Mouse (Mus musculus) limb, embryonic 12.5 days (tissue): ENCODE data around the gene Ncs1. TPM values are rescaled to one million over a fixed set of nuclear protein-coding genes. Genes with fewer than 3 reads are reported as not detected.
A peak's percentile ranks its signal among the peaks of the same experiment; 100 is the strongest.

Experiments
- ATAC-seq: fragments of 200-750 bp; cut with Nextera tagmentation; 2 replicates; pipeline ENCODE4 v1.8.0; 2017; ENCODE audit warnings: low read depth, moderate TSS enrichment; ENCODE audit not compliant: insufficient number of reproducible peaks, insufficient read depth, low FRiP score, low TSS enrichment
- H3K27ac ChIP-seq: fragments of 300-500 bp; sonication (generic); 2 replicates; pipeline ENCODE4 v1.5.1; 2016; ENCODE audit warnings: mild to moderate bottlenecking, moderate library complexity
- H3K27me3 ChIP-seq: fragments of 300-500 bp; sonication (generic); 2 replicates; pipeline ENCODE4 v1.6.1; 2016; ENCODE audit warnings: mild to moderate bottlenecking, moderate library complexity
- H3K36me3 ChIP-seq: fragments of 300-500 bp; sonication (generic); 2 replicates; pipeline ENCODE4 v1.6.1; 2016; ENCODE audit warnings: mild to moderate bottlenecking, moderate library complexity
- H3K4me1 ChIP-seq: fragments of 300-500 bp; sonication (generic); replicated peaks from 2 replicates; pipeline ENCODE4 v1.6.1; 2016
- H3K4me2 ChIP-seq: fragments of 300-500 bp; sonication (generic); 2 replicates; pipeline ENCODE4 v1.6.1; 2016; ENCODE audit warnings: mild to moderate bottlenecking, moderate library complexity
- H3K4me3 ChIP-seq: fragments of 300-500 bp; sonication (generic); replicated peaks from 2 replicates; pipeline ENCODE4 v1.5.1; 2016; ENCODE audit warnings: mild to moderate bottlenecking
- H3K9ac ChIP-seq: fragments of 300-500 bp; sonication (generic); replicated peaks from 2 replicates; pipeline ENCODE4 v1.6.1; 2016; ENCODE audit warnings: mild to moderate bottlenecking, moderate library complexity
- H3K9me3 ChIP-seq: fragments of 300-500 bp; sonication (generic); 2 replicates; pipeline ENCODE4 v1.6.1; 2016; ENCODE audit warnings: mild to moderate bottlenecking, moderate library complexity
- whole genome bisulfite sequencing: fragments of 180-500 bp; shearing (Covaris S2); methylation state at CpG from one replicate; pipeline ENCODE4 v1.1.7; 2016; 5-methylcytosine and 5-hydroxymethylcytosine counted together
- polyA plus RNA-seq: library from polyadenylated mRNA; unstranded; fragments of >200 nt; fragmentation: Nextera tagmentation; extraction: Ambion mirVana; gene quantifications from 2 replicates; pipeline ENCODE4 v1.2.1, GENCODE M21; 2016

Gene Ncs1
- polyA plus RNA-seq: 53.6 and 54.4 TPM in 2 replicates

DNA sequence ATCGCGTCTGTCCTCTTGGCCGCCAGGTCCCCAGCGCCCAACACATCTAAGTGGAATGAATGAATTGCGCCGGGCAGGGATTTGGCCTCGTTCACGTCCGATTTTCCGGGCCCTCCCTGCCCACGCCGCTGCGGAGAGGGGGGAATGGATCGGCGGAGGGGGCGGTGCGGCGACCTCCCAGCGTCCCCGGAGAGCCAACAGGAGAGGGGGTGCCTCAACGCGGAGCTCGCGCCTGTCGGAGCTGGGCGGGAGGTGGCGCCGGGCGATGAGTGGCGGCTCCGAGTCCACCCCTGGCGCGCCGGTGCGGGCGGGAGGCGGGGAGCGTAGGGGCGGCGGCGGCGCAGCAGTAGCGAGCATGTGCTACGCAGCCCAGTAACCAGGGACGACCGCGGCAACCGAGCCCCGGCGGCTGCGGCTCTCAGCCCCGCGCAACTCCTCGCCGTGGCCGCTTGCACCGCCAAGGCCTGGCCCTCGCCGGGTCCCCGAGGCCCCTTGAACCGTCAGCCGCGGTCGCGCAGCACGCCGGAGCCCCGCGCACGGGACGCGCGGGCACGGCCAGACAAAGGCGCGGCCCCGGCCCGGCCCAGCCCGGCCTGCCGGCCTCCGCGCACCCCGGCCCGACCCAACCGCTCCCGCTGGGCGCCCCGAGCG lies at the start of gene Ncs1:
TSS of gene Ncs1 (plus strand) at position 333 of the 651 bp plus-strand sequence.
- peaks cover 14% of the 10 kb centered on the region for H3K36me3 ChIP-seq
- WGBS: 1% methylated on average over 84 of the region's 89 CpGs
- peaks cover 11% of the 10 kb centered on the region for H3K27me3 ChIP-seq
- peak within 1 kb of the TSS; percentile 91 for H3K4me2 ChIP-seq
- H3K27ac ChIP-seq: peak within 1 kb of the TSS; percentile 85
- H3K4me3 ChIP-seq: peak within 1 kb of the TSS; percentile 91
- ATAC-seq: peak; percentile 88
- H3K9me3 ChIP-seq: no peaks in the 10 kb centered on the region
- H3K9ac ChIP-seq: peak within 1 kb of the TSS; percentile 95
- peaks cover 39% of the 10 kb centered on the region for H3K4me1 ChIP-seq

DNA sequence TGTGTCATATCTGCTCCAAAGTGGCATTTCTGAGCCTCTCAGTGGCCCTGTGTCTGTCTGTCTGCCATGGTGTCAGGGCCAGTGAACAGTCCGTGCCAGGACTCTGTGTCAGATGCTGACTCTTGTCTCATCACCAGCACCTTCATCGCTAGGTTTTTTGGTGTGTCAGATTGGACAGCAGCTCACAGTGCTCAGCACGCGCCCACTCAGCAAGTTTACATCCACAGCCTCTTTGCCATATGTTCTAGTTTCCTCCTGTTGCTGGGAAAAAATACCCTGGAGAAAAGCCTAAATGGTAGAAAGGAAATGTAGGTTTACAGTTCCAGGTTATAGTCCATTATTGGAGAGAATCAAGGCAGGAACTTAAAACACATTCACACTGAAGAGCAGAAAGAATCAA lies 47.0 kb upstream of the Ncs1 start:
- no peaks in the 10 kb centered on the region for H3K27me3 ChIP-seq
- WGBS: 95% methylated on average over 4 of the region's 4 CpGs
- no peak for ATAC-seq
- H3K9ac ChIP-seq: no peak overlapping the region
- H3K4me2 ChIP-seq: no peak overlapping the region
- no peak overlapping the region for H3K27ac ChIP-seq
- H3K36me3 ChIP-seq: peaks cover 60% of the 10 kb centered on the region
- peaks cover 15% of the 10 kb centered on the region for H3K4me1 ChIP-seq
- no peak overlapping the region for H3K4me3 ChIP-seq
- no peaks in the 10 kb centered on the region for H3K9me3 ChIP-seq

DNA sequence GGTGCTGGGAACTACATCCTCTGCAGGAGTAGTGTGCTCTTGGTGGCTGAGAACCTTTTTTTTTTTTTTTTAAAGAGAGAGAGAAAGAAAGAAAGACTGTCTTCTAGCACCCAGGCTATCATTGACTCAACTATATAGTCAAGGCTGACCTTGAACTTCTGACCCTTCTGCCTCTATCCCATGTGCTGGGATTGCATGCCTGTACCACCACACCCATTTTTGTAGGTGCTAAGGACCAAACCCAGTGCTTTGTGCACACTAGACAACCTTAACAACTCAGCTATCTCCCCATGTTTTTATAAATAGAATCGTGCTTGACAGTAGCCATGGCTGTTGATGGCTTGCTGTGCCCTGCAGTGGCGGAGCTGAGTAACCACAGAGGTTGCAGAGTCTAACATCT lies 45.6 kb upstream of the Ncs1 start:
- Histone ChIP-seq H3K36me3 (peaks cover 59% of the 10 kb centered on the region), H3K4me3 (no peak overlapping the region), H3K27me3 (no peaks in the 10 kb centered on the region), H3K9me3 (no peaks in the 10 kb centered on the region), H3K4me2 (no peak overlapping the region), H3K9ac (no peak overlapping the region), H3K4me1 (peaks cover 15% of the 10 kb centered on the region), H3K27ac (no peak overlapping the region)
- ATAC-seq: no peak
- WGBS: 92% methylated on average over 2 of the region's 2 CpGs

DNA sequence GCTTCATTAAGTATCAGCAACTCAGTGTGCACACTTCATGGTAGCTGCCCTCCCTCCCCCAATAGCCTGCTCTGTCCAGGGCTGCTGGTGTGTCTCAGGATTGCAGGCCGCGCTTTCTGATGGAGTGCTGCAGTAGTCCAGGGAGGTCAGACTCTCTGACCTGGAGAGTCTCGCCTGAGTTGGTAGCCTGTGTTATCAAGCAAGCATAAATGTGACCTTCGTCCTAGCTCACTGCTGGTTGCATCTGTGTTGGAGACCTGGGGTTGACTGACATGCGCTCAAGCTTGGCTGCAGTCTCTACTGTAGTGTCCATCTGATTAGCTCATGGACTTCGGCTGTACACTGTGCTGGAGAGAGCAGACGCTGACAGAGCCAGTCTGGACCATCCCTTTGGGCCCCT lies 43.8 kb upstream of the Ncs1 start:
- H3K4me2 ChIP-seq: no peak overlapping the region
- no peak for ATAC-seq
- H3K4me3 ChIP-seq: no peak overlapping the region
- no peaks in the 10 kb centered on the region for H3K9me3 ChIP-seq
- H3K27me3 ChIP-seq: no peaks in the 10 kb centered on the region
- H3K27ac ChIP-seq: no peak overlapping the region
- peaks cover 52% of the 10 kb centered on the region for H3K36me3 ChIP-seq
- WGBS: 70% methylated on average over 7 of the region's 7 CpGs
- H3K9ac ChIP-seq: no peak overlapping the region
- peaks cover 29% of the 10 kb centered on the region for H3K4me1 ChIP-seq

DNA sequence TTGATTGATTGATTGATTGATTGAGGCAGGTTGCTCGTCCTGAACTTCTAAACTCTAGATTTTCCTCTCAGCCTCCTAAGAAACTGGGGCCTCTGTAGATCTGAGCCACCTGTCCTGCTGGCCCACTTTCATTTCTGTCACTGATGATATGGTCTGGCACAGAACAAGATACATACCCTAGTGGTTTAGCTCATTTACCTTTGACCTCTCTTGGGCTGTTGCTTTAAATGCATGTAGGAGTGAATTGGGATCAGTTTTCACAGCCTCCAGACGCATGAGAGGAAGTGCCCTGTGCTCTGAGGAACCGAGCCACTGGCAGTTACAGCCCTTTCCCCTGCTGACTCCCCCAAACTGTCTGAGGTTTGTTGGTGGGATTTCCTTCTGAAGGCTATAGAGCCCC lies 43.3 kb upstream of the Ncs1 start:
- Histone ChIP-seq H3K9ac (no peak overlapping the region), H3K9me3 (no peaks in the 10 kb centered on the region), H3K27ac (no peak overlapping the region), H3K4me2 (no peak overlapping the region), H3K36me3 (peaks cover 48% of the 10 kb centered on the region), H3K4me3 (no peak overlapping the region), H3K4me1 (peaks cover 33% of the 10 kb centered on the region), H3K27me3 (no peaks in the 10 kb centered on the region)
- ATAC-seq: no peak
- WGBS: 9% methylated on average over 3 of the region's 3 CpGs

DNA sequence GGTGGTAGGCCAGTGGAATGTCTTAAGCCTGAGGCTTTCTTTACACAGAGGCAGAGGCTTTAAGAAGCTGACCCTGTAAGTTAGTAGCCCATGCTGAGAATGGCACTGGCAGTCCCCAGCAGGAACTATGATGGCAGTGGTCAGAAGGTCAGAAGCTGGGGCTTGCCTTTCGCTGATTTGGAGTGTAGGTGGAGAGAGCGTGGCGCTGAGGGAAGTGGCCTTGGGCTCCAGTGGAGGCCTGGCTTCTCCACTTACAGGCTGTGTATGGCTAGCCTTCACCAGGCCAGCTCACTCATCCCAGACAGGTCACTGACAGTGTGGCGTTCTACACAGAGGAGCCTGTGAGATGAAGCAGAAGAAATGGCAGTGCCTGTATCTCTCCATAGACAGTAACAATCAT lies 42.7 kb upstream of the Ncs1 start:
- H3K36me3 ChIP-seq: peaks cover 47% of the 10 kb centered on the region
- H3K9me3 ChIP-seq: no peaks in the 10 kb centered on the region
- H3K27me3 ChIP-seq: no peaks in the 10 kb centered on the region
- no peak overlapping the region for H3K4me3 ChIP-seq
- H3K9ac ChIP-seq: no peak overlapping the region
- no peak for ATAC-seq
- peaks cover 33% of the 10 kb centered on the region for H3K4me1 ChIP-seq
- 83% methylated on average over 4 of the region's 4 CpGs for WGBS
- H3K4me2 ChIP-seq: no peak overlapping the region
- H3K27ac ChIP-seq: no peak overlapping the region

DNA sequence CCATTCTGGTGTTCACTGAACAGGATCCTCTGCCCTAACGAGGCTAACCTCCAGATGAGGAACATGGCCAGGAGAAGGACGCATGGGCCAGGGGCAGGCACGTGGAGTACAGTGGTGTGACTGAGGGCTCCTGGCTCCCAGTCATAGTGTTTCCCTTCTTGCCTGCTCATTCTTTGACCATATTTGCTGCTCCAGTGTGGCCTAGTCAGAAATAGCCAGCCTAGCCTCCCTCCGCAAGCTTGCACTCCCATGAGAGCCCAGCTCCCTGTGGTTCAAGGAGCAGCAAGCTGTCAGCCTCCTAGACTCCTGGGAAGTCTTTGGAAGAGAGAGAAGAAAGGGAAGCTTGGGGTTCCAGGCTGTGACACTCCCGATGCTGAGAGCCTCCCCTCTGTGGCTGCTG lies 40.9 kb upstream of the Ncs1 start:
- no peak overlapping the region for H3K27ac ChIP-seq
- 86% methylated on average over 5 of the region's 5 CpGs for WGBS
- H3K4me3 ChIP-seq: no peak overlapping the region
- no peaks in the 10 kb centered on the region for H3K9me3 ChIP-seq
- no peak for ATAC-seq
- H3K4me2 ChIP-seq: no peak overlapping the region
- H3K4me1 ChIP-seq: peaks cover 33% of the 10 kb centered on the region
- H3K36me3 ChIP-seq: peaks cover 51% of the 10 kb centered on the region
- 0 out of 2 replicates have a peak overlapping the region, but pooled peaks have one; percentile 2 for H3K9ac ChIP-seq
- H3K27me3 ChIP-seq: no peaks in the 10 kb centered on the region

DNA sequence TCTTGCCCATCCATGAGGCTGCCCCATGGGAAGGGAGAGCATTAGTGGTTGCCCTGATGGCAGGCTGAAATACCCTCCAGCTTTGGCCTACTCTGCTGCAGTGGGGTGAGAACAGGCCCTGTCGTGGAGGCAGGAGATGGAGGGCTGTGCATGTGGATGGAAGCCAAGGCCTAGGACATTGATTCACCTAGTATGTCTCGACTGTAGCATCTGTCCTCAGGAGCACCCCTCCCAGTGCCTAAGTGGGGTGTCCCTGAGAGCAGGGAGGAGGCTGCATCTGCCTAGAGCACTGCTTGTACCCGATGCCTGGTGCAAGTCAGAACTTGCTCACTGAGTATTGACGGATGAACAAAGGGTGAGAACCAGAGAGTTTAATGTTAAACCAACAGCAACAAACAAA lies 39.4 kb upstream of the Ncs1 start:
- ATAC-seq: no peak
- Histone ChIP-seq H3K27ac (no peak overlapping the region), H3K27me3 (no peaks in the 10 kb centered on the region), H3K4me1 (peaks cover 33% of the 10 kb centered on the region), H3K9ac (peak overlapping the region; percentile 27; the same call in 1 of the 2 replicates), H3K36me3 (peaks cover 60% of the 10 kb centered on the region), H3K4me2 (no peak overlapping the region), H3K4me3 (no peak overlapping the region), H3K9me3 (no peaks in the 10 kb centered on the region)
- WGBS: 76% methylated on average over 4 of the region's 4 CpGs

DNA sequence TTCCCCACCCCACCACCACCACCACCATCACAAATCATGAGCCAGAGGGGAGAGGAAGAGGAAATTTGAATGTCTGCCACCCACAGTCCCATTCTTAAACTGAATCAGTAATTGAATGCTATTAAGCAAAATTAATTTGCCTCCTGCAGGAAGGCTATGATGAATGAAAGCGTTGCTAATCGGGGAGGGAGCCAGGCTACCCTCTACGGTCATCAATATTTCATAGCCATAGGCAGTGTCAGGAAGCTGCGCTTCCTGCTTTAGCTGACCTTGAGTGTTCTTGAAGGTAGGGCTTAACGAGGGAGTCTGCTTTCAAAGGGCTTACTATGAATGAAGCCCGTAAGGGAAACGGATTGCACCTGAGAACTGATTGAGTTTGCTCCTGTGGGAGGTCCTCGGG lies 38.7 kb upstream of the Ncs1 start:
- no peak overlapping the region for H3K4me3 ChIP-seq
- peaks cover 66% of the 10 kb centered on the region for H3K36me3 ChIP-seq
- WGBS: 30% methylated on average over 8 of the region's 8 CpGs
- H3K4me1 ChIP-seq: peaks cover 30% of the 10 kb centered on the region
- no peaks in the 10 kb centered on the region for H3K27me3 ChIP-seq
- no peak overlapping the region for H3K9ac ChIP-seq
- ATAC-seq: no peak
- no peak overlapping the region for H3K4me2 ChIP-seq
- H3K9me3 ChIP-seq: no peaks in the 10 kb centered on the region
- H3K27ac ChIP-seq: no peak overlapping the region

DNA sequence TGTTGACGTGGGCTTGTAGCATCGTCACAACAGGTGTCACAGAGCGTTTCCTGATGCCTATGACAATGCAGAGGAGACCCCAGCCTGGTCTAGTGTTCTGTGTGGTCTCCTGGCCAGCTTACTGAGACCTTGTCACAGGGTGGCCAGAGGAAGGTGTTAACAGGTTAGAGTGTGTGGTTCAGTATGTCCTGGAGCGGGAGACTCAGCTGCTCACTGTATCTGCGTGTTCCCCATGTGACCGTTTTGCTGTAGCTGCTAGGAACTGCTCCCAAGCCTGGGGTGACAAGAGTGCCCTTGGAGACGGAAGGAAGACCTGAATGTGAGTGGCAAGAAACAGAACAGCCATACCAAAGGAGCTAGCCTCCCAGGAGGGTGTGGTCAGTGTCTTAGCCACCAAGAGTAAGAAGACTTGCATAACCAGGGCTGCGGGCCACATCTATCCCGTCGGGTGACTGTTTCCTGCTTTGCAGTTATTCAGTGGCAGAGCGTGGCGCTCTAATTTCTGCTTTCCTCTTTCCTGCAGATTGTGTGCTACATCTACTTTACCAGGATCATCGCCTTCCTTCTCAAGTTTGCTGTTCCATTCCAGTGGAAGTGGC lies 37.0 kb upstream of the Ncs1 start:
- no peak overlapping the region for H3K4me2 ChIP-seq
- no peaks in the 10 kb centered on the region for H3K9me3 ChIP-seq
- peaks cover 17% of the 10 kb centered on the region for H3K4me1 ChIP-seq
- no peak overlapping the region for H3K9ac ChIP-seq
- no peak for ATAC-seq
- 89% methylated on average over 13 of the region's 13 CpGs for WGBS
- no peak overlapping the region for H3K27ac ChIP-seq
- no peak overlapping the region for H3K4me3 ChIP-seq
- no peaks in the 10 kb centered on the region for H3K27me3 ChIP-seq
- peaks cover 79% of the 10 kb centered on the region for H3K36me3 ChIP-seq

DNA sequence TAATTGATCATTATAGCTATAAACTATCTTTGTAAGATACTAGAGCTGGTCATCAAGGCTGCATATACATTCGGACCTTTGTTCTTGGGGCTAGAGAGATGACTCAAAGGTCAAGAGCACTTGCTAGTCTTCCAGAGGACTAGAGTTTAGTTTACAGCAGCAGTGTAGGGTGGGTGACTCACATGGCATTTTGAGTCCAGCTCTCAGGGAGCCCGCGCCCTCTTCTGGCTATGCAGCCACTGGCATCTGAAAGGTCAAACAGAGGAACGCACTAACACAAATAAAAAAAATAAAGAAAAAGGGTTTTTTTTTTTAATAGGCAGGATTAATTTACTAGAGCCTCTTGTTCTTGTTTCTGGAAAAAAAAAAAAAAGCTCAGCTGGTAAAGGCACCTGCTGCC lies 36.1 kb upstream of the Ncs1 start:
- Histone ChIP-seq H3K36me3 (peaks cover 80% of the 10 kb centered on the region), H3K27me3 (no peaks in the 10 kb centered on the region)
- 89% methylated on average over 4 of the region's 4 CpGs for whole genome bisulfite sequencing

More for the DNA sequence above, 36.1 kb upstream of the Ncs1 start:
- Histone ChIP-seq H3K4me1 (peaks cover 17% of the 10 kb centered on the region), H3K4me2 (no peak overlapping the region), H3K4me3 (no peak overlapping the region), H3K27ac (no peak overlapping the region), H3K9me3 (no peaks in the 10 kb centered on the region), H3K9ac (no peak overlapping the region)
- no peak for ATAC-seq
